Mouse (Mus musculus): Measurements from ENCODE around the gene Wwox.

The Wwox gene

GRCm38 (mm10) chr8:114979671-114980070 lies 540.2 kb downstream of the Wwox start:
- DNase-seq: no peak

DNA sequence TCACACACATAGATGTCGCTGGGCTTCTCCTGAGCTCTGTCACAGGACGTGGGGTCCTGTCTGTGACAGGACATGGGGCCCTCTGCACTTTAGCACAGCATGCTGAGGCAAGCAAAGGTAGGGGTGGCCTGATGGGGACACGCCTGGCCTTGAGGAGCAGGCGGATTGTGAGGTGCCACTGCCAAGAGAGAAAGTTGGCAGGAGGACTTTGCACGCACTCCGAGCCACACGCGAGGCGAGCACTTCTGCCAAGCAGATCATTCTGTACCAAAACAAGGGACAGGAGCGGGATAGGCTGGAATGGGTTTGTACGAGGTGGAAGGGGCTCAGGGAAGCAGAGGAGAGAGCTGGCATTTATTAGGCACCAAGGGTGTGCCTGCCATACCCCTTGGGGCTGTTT lies 543.3 kb downstream of the Wwox start:
- DNase-seq: no peak

GRCm38 (mm10) chr8:114984500-114984899 lies 545.0 kb downstream of the Wwox start:
- no peak for DNase-seq

DNA sequence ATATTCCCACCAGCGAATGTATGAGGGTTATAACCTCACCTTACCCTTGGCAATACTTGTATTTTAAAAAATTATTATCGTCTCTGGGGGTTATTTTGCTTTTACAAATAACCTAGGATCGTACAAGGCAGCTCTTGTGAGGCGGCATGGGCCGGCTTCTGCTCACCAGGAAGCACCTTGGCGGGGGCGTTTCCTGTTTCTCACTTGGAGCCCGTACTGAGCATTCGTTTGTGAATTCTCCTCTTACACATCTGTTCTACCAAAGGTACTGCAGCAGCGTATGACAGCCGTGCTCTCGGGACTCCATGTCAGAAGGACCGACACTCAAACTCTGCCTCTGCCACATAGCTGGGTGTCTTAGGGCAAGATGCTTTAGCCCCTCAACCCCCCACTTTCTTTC lies 546.5 kb downstream of the Wwox start:
- DNase-seq: no peak

DNA sequence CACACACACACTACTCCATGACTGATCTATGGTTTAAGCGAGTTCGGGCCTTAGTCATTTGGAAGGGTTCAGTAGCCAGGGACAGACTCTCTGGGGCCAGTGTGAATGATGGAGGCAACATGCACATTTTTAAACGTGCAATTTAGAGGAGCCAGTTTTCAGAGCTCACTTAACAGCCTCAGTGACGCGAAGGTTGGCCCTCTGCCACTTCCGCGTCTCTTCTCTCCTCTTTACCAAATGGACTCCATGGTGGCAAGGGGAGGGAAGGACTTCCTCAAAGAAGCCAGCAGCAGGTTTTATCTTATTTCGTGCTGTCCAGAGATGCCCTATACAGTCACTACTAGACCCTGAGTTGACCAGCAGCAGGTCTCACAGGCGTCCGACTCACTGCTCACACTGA lies 547.5 kb downstream of the Wwox start:
- DNase-seq: no peak

- DNase-seq: no peak
Observed at GRCm38 (mm10) chr8:114990865-114991613, 551.6 kb downstream of the Wwox start.

DNA sequence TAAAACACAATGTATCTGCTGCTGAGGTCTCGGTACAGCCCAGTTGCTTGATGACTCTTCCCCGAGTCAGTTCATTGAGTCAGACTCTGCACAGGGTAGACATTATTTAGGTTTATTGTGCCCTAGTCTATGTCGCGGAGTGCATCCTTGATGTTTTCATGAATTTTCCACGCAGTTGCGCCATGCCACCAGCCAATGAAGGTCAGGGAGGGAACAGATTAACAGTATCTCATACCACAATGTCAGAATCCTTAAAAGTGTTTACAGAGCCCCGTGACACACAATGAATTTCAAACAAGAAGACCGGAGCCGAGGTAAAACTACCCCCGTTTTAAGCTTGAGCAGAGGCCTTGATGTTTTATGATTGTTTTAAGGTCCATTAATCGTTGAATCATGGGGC lies 561.3 kb downstream of the Wwox start:
- DNase-seq: no peak

DNA sequence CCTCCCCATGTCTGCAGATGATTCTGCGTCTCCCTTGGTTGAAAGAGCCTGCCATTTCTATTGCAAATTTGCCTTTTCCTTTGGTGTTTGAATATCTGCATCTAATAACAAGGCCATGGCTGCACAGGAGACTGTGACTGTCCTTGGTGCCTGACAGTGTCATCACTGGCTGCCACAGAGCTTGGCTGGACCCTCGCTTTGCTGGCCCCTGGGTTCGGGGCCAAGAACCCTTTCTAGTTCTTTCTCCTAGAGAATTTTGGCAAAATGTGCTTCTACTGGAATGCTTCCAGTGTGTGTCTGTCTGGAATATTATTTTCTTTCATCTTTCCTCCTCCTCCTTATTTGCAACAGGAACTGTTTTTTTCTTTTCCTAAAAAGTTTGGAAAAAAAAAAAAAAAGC lies 565.6 kb downstream of the Wwox start:
- no peak for DNase-seq

DNA sequence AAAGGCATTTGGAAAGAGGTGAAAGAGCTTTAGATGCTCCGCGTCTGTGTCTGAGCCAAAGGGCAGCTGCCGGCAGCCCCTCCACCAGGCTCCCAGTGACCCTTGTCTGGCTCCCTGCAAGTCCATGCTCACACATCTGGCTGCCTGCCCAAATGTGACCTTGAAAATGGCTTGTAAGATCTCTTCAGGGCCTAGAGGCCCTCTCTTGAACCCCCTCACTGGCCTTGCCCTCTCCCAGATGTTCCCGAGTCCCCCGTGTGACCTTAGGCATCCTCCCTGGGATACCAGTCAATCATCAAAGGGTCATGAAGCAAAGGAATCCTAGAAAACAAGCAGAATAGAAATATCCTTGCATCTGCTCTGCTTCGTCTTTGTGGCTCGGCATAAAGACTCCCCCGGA lies 567.1 kb downstream of the Wwox start:
- DNase-seq: peak; percentile 35

GRCm38 (mm10) chr8:115007280-115007679 lies 567.8 kb downstream of the Wwox start:
- no peak for DNase-seq

- DNase-seq: no peak
Observed at GRCm38 (mm10) chr8:115008624-115009620, 569.5 kb downstream of the Wwox start.

GRCm38 (mm10) chr8:115009897-115010768 lies 570.7 kb downstream of the Wwox start:
- no peak for DNase-seq

GRCm38 (mm10) chr8:115010769-115011073 lies 571.3 kb downstream of the Wwox start:
- no peak for DNase-seq

DNA sequence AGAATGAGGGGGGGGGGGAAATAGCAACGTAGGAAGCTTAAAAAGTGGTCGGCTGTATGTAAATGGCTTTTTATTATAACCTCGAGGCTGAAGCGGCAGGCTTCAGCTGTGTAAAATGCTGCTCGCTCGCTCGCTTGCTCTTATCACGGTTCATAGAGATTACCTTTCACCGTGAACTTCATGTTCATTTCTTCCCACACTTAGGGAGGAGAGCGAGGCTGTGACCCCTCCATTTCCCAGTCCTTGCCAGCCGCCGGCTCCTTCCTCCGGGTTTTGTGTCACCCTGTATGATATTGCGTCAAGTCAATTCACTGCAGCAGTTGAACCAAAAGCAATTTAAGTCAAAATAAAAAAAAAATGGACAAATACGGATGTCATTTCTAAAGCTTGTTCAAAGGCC lies 580.2 kb downstream of the Wwox start:
- DNase-seq: no peak

DNA sequence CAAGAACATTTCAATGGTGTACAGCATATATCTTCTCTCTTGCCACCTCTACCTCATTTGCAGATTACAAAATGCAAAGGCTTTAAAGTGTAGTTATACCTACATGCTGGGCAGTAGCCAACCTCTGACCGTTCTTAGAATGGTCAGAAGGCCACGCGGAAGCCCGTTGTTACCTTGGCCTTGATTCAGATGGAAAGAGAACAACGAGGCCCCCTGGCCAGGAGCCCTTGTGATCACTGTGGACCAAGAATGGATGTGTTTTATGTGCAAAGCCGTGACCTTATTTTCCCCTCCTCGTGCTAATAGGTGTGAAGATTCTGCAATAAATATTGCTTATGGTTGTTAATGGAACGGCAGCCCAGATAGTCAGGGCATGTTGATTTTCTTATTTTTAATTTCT lies 582.3 kb downstream of the Wwox start:
- no peak for DNase-seq

DNA sequence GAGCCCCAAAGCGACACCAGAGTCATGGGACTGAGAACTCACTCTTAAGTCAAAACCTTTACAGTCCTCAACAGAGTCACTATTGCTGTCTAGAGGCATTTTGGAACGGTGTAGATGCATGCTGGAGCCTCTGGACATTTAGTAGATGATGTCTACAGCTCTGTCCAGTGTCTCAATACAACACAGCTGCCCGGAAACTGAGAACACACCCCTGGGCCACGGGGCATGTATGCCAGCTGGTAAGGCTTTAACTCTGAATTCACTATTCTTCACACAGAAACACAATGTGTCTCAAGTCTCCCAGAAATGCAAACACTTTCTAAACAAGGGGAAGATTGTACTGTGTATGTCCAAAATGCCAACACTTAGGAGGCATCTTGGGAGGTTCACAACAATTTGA lies 584.6 kb downstream of the Wwox start:
- DNase-seq: no peak

DNA sequence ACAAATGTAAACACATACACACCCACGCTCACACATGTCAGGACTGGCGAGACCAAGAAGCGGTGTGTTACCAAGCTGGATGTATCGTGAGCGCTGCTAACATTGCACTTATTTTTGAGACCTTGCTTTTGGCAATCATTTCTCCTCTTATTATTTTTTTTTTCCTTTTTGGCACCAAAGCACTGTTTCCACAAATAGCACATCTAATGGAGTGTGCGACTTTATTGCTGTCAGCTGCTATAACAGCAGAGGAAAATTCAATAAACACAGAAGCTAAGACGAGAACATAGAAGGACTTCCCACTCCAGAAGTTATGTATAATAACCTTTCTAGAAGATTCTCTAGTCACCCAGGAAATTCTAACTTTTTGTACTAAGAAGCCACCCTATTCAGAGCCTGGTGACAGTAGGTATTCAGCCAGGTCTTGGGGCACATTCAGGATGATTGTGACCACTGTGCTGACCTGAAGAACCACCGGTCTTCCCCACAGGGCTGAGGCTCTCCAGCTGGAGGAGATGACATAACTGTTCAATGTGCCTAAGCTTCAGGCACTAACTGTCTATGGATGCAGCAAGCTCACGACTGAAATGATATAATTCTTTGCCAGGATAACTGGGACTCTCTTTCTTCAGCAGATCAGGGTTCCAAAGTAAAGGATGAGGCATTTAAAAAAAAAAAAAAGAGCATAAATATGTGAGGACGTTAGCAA lies 586.1 kb downstream of the Wwox start:
- no peak for DNase-seq

- no peak for DNase-seq
Observed at GRCm38 (mm10) chr8:115026201-115026600, 586.7 kb downstream of the Wwox start.

- no peak for DNase-seq
Observed at GRCm38 (mm10) chr8:115033194-115033593, 593.7 kb downstream of the Wwox start.

DNA sequence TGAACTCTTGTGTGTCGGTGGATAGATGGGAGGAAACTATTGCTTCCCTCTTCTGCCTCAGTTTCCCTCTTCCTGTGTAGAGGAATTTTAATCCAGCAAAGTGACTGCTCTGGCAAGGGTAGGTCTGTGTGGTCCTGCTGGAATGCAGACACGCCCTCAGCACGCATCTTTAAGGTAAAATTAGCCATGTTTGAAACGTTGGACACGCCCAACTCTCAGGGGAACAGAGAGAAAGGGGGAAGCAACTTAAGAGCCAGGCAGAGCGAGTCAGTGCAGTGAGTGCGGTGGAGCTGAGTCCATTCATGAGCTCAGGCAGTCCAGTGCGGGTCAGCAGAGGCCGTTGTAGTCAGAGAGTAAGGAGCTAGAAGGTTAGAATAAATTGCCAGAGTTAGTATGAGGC lies 596.6 kb downstream of the Wwox start:
- DNase-seq: no peak

DNA sequence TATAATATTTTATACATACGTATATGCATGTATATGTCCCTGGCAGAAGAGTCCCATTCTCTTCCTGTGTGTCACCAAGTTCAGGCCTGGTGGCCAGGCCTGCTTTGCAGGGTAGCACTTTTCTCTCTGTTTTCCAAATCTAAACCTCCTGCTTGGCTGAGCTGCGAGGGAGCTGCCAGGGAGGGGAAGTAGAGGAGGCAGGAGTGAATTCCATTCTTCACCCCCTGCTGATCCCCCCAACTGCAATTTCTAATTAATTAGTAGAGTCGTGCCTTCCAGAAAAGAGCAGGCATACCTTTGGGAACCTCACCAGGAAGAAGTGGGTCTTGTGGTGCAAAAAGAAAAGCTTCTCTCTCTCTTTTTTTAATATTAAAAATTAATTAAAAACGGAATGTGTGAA lies 599.0 kb downstream of the Wwox start:
- DNase-seq: no peak

DNA sequence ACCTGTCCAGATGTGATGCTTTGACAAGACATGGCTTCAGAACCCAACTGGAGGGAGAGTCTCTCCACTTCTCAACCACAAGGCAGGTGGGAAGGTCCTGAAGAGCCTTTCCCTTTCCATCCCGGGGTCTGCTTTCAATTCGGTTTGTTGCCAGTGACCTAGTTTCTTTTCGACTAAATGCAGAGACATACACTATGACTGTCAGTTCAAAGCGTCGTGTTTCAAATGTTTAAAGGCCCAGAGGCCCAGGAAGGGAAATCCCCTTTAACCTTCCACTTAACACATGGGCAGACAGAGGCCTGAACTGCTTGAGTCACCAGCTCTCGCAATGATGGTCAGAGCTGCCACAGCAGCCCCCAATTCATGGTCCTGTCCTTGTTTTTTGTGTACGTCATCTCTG lies 606.3 kb downstream of the Wwox start:
- DNase-seq: no peak

- peak; percentile 11 for DNase-seq
Observed at GRCm38 (mm10) chr8:115046496-115046895, 607.0 kb downstream of the Wwox start.
